Mouse (Mus musculus): Measurements from ENCODE around the gene Fam53b.

Gene Fam53b

DNA sequence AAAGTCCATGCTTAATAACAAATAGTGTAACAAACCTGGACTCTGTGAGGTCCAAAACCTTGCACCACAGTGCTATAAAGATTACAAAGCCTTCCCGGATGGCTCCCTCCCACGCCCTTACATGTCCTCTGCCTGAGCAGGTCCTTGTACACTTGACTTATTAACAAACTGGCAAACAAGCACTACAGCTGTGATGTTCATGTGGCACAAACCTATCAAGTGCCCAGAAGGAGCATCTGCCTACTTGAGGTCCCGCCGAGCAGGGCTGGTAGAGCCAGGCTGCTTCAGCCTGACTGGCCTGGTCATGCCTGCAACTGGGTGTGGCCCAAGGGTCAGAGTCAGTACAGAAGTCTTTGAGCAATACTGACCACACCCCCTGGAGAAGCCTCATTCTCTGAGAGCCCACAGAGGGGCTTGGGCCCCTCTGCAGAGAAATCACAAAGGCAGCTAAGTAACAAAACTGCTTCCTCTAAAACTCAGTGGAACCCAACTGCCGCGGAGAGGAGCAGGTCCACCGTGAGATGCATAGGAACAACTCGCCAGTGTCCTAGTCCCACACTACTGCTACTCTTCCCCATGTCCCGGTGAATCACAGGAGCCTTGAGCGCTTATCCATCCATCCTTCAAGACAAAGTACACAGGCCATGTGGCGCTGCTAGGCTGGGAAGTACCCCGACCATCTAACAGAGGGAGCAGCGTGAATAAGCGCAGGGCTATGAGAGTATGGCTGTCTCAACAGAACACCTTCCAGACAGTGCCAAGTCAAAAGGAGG is 23.1 kb downstream of the Fam53b start:
- DNase-seq (ENCODE audit: extremely low read depth, low read depth): no peak

DNA sequence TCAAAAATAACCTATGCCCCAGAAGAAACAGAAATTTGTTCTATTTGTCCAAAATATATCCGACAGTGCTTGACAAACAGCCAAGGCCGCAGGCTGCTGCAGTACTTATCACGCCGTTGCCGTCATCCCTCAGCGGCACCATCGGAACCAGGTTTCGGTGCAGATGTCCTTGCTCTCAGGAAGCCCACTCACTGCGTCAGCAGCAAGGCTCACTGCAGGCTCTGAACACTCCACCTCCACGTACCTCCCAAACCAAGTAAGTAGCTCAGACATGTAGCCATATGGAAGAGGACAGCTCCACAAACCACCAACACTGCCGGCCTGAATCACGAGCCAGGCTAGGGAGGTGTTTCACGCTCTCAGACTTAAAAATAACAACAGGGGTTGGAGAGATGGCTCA is 24.9 kb downstream of the Fam53b start:
- no peak for DNase-seq (ENCODE audit: extremely low read depth, low read depth)

DNA sequence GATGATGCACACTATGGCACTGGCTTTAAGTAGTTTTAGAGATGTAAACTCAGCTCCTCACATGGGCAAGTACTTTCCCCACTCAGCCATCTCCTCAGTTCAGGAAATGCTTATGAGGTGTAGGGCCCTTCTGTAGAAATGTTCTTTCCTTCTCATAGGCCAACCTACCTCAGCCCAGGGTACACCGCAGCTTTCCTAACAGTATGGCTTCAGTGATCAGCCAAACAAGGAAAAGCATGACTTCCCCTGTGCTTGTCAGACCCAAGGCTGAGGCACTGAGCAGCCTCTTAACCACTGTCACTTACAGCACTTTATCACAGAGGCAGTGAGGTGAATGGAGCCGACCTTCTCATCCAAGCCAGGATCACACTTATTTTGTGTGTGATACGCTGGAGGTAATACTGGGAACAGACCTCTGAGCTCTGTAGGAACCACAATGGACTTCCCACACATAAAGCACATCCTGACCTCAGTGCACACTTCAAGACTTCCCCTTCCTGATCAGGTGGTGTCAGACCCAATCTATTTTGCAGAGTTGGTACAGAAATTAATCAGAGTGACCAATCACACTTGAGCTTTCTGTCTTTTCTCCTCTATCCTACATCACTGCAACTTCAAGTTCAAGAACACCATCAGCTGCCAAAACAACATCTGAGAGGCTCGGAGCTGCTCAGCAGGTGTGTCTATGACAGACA is 26.0 kb downstream of the Fam53b start:
- DNase-seq (ENCODE audit: extremely low read depth, low read depth): no peak

DNA sequence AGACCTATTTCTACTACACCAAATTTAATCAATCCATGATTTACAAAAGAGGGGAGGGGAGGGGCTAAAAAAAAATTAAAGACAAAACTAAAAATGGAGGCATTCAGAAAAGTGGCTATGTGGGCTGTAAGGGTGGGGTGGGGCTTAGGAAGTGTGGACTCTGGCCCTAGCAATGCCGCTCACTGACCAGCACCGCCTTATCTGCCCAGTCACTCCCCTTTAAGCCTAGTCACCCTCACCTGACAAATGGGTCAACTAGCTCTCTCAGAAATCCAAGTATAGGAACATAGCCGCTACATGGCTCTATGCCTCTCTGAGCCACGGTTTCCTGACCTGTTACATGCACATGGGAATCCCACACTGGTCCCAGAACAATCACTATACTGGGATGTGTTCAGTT is 26.7 kb downstream of the Fam53b start:
- no peak for DNase-seq (ENCODE audit: extremely low read depth, low read depth)

DNA sequence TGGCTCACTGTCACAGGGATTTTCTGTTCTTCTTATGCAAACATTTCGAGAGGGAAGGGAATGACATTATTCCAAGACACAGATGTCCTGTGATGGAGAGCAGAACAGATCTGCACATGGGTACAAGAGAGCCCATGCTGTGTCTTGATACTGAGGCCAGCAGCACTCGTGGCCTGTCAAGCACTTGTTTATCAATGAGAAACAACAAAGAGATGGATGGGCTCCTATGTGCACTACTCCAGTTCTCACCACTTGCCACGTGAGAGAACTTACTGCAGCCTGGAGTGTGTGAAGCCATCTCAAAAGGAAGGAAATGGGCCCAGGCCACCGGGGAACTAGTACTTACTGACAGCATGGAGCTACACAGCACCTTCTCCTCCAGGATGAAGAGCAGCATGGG is 27.2 kb downstream of the Fam53b start:
- no peak for DNase-seq (ENCODE audit: extremely low read depth, low read depth)

DNA sequence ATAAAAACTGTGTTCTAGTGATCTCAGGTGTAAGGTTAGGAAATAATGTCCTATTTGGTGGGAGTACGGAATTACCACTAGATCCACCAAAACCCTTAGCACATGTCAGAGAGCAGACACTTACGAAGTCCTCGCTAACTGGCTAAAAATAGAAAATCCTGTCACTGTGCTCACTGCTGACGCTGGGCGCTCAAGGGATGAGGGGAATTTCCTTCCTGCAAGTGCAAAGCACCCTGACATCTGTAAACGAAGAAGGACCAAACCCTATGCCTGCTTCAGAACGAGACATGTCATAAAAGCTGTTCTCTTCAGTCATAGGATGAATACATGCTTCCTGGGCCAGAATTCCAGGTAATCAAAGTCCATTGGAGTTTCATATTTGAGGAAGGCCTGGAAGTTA is 27.7 kb downstream of the Fam53b start:
- no peak for DNase-seq (ENCODE audit: extremely low read depth, low read depth)

DNA sequence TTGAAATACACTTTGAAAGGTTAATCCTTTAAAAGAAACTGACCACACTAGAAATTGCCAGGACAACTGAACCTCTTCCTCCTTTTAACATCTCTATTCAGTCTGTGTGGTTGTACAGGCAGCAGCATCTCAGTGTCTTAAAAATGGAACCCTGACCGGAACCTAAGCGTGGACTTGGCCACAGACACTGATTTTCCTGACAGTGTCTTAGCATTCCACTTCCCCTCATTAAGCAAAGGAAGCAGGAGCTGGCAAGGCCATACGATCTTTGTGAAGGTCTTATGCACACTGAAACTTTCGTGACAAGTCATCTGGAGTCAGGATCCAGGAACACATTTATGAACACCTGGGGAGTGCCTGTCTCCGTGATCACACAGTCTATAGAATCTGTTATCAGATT is 29.6 kb downstream of the Fam53b start:
- DNase-seq (ENCODE audit: extremely low read depth, low read depth): no peak

DNA sequence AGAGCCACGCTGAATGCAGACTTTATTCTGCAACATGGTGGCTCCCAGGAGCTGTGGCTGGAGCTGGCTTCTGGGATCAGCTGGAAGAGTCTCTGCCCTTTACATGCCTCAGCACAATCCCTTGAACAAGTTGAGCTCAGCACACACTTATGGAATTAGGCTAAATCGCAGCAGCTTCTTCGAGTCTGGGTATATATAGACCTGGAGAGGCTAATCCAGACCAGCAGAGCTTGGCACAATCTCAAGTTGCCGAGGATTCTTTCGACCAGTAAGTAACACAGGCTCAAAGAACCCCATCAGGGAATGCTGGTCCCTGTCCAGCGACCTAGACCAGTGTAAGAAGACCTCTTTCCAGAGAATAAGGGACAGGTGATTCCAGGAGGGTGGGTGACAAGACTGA is 31.8 kb downstream of the Fam53b start:
- no peak for DNase-seq (ENCODE audit: extremely low read depth, low read depth)

DNA sequence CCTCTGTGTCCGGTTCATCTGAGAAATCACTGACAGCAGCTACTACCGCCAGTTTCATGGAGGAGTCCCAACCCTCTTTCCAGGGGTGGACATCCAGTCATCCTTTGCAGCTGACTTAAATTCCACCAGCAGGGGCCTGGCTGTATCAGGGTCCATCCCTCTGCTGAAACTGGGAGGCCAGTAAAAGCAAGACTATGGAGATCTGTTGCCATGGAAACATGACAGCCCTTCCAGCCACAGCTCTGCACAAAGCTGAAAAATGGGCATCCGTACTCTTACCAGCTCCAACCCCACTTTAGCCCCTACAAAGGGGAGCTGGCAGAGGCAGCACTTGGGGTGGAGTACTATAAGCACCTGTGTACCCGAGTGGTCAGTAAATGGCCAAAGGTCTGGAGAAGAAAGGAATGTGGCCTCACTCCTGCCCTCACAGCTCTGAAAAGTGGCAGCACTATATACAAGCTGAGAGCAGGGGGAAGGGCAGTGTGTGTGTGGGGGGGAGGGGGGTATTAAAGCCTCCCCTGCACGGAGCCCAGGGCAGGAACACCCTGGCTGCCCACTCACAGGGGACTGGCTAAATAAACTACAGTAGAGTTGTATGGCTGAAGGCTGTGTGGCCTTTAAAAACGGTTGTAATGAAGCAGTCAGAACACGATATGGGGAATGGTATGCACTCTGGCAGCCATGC is 32.4 kb downstream of the Fam53b start:
- DNase-seq (ENCODE audit: extremely low read depth, low read depth): no peak

DNA sequence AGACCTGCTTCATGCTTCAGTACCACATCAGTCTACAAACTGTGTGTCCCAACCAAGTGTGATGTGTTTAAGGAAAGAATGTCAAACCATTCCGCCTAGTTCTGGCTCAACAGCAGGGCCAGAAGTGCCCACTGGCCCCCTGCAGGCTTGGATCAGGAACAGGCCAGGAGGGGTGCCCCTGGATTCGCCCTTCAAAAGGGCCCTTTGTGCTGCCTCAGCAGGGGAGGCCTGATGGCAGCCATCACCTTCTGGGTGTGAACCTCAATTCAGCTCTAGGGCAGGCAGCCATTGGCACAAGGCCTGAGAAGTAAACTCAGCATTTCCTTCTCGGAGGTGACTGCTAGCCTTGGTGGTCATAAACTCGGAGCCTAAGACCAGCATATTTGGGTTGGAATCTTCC is 33.1 kb downstream of the Fam53b start:
- DNase-seq (ENCODE audit: extremely low read depth, low read depth): no peak

DNA sequence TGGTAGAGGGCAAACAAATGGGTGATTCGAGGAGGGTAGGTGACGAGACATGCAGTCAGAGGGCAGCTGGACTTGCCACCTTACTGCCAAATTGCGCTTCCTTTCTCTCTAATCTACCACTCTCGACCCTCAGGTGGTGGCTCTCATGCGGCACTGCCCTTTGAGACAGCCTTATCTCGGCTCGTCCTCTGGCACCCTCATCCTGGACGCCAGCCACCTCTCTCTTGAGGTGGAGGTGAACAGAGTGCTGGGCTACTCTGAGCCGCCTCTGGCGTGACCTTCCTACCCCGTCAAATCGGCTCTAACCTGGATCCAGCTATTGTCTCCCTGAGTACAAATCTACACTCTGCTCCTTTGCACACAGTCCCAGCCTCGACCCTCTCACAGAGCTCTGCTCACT is 35.1 kb downstream of the Fam53b start:
- DNase-seq (ENCODE audit: extremely low read depth, low read depth): no peak

DNA sequence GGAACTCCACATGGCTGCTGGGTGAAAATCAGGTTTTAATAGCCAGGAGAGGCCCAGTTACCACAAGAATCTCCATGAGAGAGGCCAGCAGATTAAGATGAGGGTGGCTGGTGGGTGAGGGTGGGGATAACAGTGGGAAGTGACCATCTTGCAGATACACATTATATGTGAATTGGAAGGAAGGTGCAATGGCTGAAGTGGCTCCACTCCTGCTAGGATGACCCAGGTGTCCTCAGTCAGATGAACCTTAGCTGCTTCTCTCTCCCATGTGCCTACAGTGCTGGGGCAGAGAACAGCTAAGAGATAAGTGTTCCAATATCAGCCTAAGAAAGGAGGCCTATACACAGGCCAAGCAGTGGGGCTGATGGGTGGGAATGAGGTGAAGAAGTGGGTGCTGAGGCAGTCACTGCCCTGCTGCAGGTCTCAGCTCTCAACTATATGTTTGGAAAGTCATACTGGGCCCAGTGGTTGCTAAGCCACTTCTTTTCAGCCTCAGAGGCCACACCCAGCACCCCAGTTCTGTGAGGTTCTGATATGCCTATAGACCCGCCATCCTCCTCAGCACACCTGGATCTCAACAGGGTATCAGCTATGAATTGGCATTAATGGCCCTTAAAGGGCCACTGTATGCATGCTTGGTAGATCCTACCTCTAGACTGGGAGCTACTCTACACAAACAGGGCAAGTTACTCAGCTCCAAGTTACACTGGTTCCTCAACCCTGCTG is 35.8 kb downstream of the Fam53b start:
- DNase-seq (ENCODE audit: extremely low read depth, low read depth): no peak

DNA sequence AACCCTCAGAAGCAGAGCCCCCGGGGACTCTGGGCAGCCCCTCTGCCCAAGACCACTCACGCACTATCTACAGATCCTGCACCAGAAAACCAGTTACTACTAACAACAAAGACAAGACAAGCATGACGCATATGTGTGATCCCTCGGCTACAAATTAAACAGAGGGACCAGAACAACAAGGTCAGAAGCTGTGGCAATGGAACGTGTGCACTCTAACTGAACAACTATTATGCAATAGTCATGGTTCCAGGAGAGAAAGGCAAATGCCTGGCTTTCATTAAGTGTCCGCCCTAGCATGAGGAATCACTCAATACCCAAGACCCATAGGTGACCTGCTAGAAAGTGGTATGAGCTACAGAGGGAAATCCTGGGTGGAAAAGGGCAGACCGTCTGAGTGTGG is 36.6 kb downstream of the Fam53b start:
- no peak for DNase-seq (ENCODE audit: extremely low read depth, low read depth)

DNA sequence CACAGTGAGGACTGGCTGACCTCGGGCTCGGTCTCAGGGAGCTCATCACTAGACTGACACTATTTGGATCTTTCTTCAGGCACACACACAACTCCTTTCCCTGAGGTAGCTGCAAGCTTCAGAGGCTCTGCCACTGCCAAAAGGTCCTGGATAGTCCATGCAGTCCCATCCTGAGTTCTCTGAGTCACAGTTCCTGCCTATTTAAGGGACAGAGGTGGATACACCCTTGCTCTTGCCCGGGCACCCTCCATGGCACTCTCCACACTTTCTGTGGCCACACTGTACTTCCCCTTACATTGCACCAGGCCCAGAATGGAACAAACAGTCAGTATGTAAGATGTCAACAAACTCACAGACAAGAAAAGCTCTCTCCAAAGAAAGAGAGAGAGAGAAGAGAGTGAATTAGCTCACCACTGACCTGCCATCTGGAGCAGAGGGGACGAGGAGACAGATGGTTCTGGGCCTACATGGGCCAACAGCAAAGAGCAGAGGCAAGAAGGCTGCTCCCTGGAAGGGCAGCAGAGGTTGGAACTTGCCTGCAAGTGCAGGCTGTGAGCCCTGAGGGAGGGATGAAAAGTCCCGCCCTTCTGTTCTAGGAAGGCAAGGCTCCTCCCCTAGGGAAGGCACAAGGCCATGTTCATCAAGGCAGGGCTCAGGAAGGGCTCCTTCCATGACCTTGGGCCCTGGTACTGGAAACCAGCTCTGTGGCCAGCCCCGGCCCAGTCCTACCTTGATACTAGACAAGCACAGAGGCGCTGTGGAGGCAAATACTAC is 37.2 kb downstream of the Fam53b start:
- DNase-seq (ENCODE audit: extremely low read depth, low read depth): no peak

DNA sequence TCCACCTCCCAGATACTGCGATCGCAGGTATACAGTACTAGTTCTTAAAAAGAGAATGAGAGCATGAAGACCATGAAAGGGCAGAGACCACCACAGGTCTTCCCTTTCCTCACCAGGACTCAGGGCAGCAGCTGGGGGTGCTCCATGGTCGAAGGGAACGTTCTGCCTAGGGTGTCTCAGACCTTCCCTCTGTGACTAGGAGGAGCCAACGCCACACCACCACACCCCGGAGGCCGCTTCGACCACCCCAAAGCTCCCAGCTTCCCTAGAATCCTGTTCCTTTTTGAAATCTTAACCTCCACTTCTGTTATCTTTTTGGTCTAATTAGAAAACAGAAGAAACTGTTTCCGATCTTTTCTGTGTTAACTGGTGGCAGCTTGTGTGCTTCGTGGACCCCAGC is 37.8 kb downstream of the Fam53b start:
- no peak for DNase-seq (ENCODE audit: extremely low read depth, low read depth)

DNA sequence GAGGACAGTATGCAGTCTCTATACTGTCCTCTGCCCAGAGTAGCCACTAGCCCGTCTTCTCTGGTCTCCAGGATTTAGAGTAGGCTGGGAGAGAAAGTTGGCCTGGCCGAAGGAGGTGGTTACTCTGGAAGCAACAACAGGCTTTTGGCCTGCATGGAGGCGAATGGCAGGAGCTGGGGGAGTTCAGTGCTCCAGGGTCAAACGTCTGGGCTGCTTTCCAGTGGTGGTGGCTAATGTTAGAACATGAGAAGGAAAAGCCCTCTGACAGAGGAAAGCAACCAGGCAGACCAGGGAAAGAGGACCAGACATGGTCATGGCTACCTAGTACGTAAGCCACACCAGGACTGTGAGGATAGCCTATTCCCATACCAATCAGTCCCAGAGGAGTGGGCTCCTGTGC is 38.4 kb downstream of the Fam53b start:
- DNase-seq (ENCODE audit: extremely low read depth, low read depth): no peak

DNA sequence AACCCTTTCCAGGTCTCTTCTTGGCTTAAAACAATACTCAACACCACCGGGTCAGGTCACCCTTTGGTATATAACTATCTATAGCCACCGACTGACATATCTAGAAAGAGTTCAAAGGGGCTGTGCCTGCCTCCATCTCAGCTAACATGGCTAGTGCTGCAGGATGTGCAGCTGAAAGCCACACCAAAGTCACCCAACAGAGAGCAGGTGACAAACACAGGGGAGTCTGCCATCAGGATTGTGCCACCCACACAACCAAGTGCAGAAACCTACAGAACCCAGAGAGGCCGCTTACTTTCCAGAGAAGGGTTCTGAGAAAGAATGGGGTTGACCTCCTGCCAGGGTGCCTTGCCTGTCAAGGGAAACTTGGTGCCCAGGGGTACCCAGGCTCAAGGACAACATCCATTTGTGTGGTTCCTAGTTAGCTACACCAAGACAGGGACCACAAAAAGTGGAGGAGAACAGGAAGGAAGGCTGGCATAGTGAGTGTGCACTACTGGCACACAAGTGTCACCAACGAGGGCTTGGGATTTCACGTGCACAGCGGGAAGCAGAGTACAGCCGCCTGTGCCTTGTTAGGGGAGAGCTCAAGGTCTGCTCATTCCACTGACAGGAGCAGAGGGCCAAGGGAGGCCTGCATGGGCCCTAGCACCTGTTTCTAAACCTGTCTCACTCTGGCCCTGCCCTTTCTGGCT is 40.5 kb downstream of the Fam53b start:
- no peak for DNase-seq (ENCODE audit: extremely low read depth, low read depth)

DNA sequence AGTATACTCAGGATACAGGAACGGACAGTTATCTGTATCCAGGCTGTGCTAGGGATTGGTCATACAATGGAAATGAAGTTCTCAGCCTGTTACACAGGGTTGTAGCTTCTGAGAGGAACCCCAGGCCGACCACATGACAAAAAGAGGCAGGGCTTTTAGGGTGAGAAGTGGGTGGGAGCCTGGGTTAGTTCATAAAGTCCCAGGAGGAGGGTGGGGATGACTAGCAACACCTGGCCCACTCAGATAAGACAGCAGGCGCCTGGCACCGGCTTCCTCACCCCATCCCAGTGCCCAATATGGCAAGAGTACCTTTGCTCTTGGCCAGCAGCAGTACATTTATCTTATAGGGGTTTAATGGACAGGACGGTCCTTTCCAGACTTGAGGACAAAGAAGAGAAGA is 41.2 kb downstream of the Fam53b start:
- peak; percentile 48 for DNase-seq (ENCODE audit: extremely low read depth, low read depth)

DNA sequence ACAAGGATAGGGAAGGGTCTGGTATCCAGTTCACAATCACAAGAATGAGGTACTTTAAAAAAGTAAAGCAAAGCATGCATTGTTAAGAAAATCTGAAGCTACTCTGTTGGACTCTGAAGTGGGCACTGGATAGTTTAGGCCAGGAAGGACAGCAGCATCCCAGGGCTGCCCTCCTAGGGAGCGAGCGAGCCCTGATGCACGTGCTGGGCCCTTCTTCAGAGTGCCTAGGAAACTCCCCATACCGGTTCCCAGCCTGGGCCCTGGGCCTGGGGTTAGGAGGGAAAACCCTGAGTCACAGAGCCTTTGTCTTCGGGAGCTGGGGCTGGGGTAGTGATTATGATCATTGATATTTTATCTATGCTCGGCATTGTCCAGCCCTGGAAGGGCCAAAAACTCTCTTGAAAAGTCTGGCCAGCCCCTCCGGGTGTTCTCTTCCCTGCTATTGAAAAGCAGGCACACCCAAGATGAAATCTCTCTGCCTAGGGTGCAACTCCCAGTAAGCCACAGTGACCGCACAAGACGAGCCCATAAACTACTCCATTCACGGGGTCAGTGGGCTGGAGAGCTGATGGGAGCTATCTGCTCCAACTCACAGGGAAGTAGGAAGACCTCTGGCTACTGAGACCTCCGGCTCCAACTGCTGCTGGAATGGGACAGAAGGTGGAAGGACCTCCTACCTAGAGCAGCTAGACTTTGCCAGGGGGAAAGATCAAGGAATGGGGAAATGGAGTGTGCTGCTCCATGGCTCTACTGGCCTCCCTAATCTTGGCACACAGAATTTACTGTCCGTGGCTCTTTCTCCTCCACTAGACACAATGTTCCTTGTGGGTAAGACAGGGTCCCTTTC is 45.0 kb downstream of the Fam53b start:
- DNase-seq (ENCODE audit: extremely low read depth, low read depth): no peak

DNA sequence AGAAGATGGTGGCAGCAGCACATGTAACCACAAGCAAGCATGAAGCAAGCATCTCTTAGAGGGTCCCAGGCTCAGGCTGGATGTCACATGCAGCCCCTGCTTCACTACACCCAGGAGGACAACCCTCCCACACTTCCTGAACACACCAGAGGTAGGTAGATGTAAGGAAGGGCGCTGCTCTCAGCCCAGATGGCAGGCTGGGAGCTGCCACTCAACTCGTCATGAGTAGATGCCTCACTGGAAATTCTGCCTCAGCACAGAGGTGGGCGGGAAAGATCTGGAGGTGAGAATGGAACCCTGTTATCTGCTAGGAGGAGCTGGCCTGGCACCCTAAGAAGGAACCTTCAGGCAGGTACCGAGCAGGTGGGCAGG is 45.7 kb downstream of the Fam53b start:
- DNase-seq (ENCODE audit: extremely low read depth, low read depth): no peak

Data from MEL-GATA-1-ER (cell line).